Mouse (Mus musculus) kidney, adult 2 months (tissue): ENCODE measurements around the gene Elmo1.

Experiments used
- CTCF ChIP-seq: fragments of 200-500 bp; conservative IDR thresholded peaks from 2 replicates; pipeline ENCODE4 v1.5.1; 2011; ENCODE audit warnings: low read depth, mild to moderate bottlenecking, control low read depth, low read length, moderate library complexity, mixed read lengths; ENCODE audit not compliant: insufficient read depth, insufficient read length
- POLR2A ChIP-seq: fragments of 200-500 bp; IDR thresholded peaks from one replicate; pipeline ENCODE4 v1.6.1; 2011; ENCODE audit warnings: low read depth, low read length, control low read depth

DNA sequence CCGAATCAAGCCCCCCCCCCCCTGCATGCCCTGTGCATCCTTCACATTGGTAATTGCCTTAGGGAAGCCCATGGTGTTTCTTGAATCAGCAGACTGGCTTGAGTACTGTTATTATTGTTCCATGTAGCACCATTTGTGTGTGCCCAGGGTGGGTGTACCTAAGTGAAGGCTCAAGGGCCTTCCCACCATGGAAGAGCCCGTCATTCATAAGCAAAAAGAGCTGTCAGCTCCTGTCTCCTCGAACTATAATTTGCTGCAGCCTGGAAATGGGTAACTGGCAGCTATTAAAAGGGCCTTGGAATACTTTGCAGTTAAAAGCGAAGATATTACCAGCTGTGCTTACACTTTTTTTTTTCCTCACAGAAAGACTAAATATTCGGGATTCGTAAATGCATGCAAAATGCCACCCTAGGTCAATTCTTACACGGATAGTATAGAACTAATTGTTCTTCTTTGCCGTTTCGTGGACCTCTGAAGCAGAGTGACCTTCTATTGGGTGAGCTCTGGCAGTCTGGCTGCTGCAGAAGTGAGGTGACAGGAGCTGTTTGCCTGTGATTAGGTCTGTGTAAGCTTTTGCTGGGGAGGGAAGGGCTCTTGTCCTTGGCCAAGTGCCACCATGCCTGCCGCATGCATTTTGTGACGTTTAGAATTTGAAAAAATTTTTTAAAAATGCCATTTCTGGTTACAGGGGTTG lies 19.7 kb downstream of the Elmo1 start:
- TF ChIP-seq CTCF (no peak), POLR2A (no peak)
